Comparison of ENCODE assay signal across 9 mouse cellular contexts in the genomic region with DNA sequence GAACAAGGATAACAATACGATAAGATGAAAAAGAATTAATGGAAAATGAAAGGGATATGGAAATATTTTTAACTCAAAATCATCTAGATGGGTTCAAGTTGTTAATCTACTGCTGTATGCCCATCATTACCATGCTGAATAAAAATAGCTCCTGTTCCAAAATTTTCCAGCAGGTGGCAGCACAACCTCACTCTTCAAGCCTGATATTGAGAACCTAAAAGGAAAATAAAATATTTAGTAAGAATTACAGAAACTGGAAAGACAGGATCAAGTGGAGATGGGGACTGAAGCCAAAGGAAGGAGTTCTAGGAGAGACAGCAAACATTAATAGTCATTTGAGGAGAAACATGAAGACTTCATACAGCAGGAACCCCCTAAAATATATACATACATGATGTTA.
DNase-seq lines count a peak whose midpoint lies in the region; ATAC-seq lines count a peak whose summit lies in the region.
"Had no signal": no experiment of that assay in that cellular context is flagged by ENCODE, and none has a peak within 500 bp of the region (broad histone marks: within the 10 kb centered on the region; RNA-seq: fewer than 3 reads in every experiment).

No protein-coding gene starts in this region.

- H3K9ac ChIP-seq in forebrain, embryonic 14.5 days (ENCODE audit: low read length), result no peak overlapping the region
- no peak overlapping the region for H3K9ac ChIP-seq in midbrain, embryonic 11.5 days (ENCODE audit: low read length)

- WGBS in forebrain, embryonic 14.5 days, result 7% methylated on average over 1 of the region's 1 CpGs
- 11% methylated on average over 1 of the region's 1 CpGs for WGBS in midbrain, embryonic 11.5 days

- H3K9me3 ChIP-seq in forebrain, embryonic 14.5 days (replicated peaks; ENCODE audit: control insufficient read depth, low read length), result no peaks in the 10 kb centered on the region
- no peaks in the 10 kb centered on the region for H3K9me3 ChIP-seq in midbrain, embryonic 11.5 days (ENCODE audit: control insufficient read depth, low read length)

- H3K4me1 ChIP-seq in forebrain, embryonic 14.5 days (ENCODE audit: control insufficient read depth, insufficient read depth, low read length), result no peaks in the 10 kb centered on the region
- no peaks in the 10 kb centered on the region for H3K4me1 ChIP-seq in midbrain, embryonic 11.5 days (ENCODE audit: control insufficient read depth, insufficient read depth, low read length)

- no peak overlapping the region for H3K4me3 ChIP-seq in forebrain, embryonic 14.5 days (ENCODE audit: low read depth, low read length)
- no peak overlapping the region for H3K4me3 ChIP-seq in midbrain, embryonic 11.5 days (ENCODE audit: low read depth, low read length)

- peak; percentile 18 for DNase-seq in adrenal gland, postnatal 14 days
- DNase-seq in adrenal gland, postnatal 4 days (ENCODE audit: low spot score in 2 of 2), result no peak
- peak; percentile 1 for DNase-seq in thymus, postnatal 25 days
- DNase-seq in thymus, postnatal 36 days, result no peak
- DNase-seq in forebrain, embryonic 14.5 days (ENCODE audit: low spot score), result peak; percentile 83
- DNase-seq in layer of hippocampus, adult 9-11 months, result peak; percentile 9
- peak; percentile 99 for DNase-seq in midbrain, embryonic 11.5 days (ENCODE audit: low spot score, missing footprints)
- no peak for DNase-seq in spleen, postnatal 4 days (ENCODE audit: low spot score in 2 of 2)

- H3K36me3 ChIP-seq in forebrain, embryonic 14.5 days (ENCODE audit: control insufficient read depth, insufficient read depth, low read length), result no peaks in the 10 kb centered on the region
- H3K36me3 ChIP-seq in midbrain, embryonic 11.5 days (ENCODE audit: control insufficient read depth, insufficient read depth, low read length), result no peaks in the 10 kb centered on the region

- no peak overlapping the region for H3K4me2 ChIP-seq in forebrain, embryonic 14.5 days (ENCODE audit: low read length)
- H3K4me2 ChIP-seq in midbrain, embryonic 11.5 days, result no peak overlapping the region

- no peak overlapping the region for H3K27ac ChIP-seq in forebrain, embryonic 14.5 days (ENCODE audit: low read depth, low read length)
- no peak overlapping the region for H3K27ac ChIP-seq in midbrain, embryonic 11.5 days (ENCODE audit: low read depth, low read length)
- H3K27ac ChIP-seq: macrophage had no signal

- H3K27me3 ChIP-seq in forebrain, embryonic 14.5 days (replicated peaks; ENCODE audit: control insufficient read depth, insufficient read depth, low read length), result no peaks in the 10 kb centered on the region
- H3K27me3 ChIP-seq in midbrain, embryonic 11.5 days (ENCODE audit: control insufficient read depth, insufficient read depth, low read length), result no peaks in the 10 kb centered on the region

- peak; percentile 73 for ATAC-seq in forebrain, embryonic 14.5 days
- peak; percentile 77 for ATAC-seq in midbrain, embryonic 11.5 days (ENCODE audit: low FRiP score)

Comparison
In these comparisons a context has a peak if more than half of its experiments do, and no peak if none do; other contexts are left out.
1. DNase-seq: peak in adrenal gland, postnatal 14 days (single experiment), thymus, postnatal 25 days (single experiment), forebrain, embryonic 14.5 days (single experiment), layer of hippocampus, adult 9-11 months (single experiment) and midbrain, embryonic 11.5 days (single experiment); none in adrenal gland, postnatal 4 days (0 of 2), thymus, postnatal 36 days (0 of 2) and spleen, postnatal 4 days (0 of 2).